Mouse (Mus musculus) central nervous system, embryonic 18 days (tissue): ENCODE results near the gene Pgs1. TPM values are rescaled to one million over a fixed set of nuclear protein-coding genes. Genes with fewer than 3 reads are reported as not detected.

Experiments
- polyA plus RNA-seq: library from polyadenylated mRNA; depleted of rRNA; stranded (reverse); fragments of >200 nt; gene quantifications from 2 replicates; pipeline ENCODE4 v1.2.3, GENCODE M21; 2012; rRNA removed

Pgs1 gene
- 54.1 and 56.6 TPM in 2 replicates for polyA plus RNA-seq

GRCm38 (mm10) chr11:117986126-117987031 is at the start of gene Pgs1:
Gene Pgs1, plus strand, starts transcription at chr11:117986292.

GRCm38 (mm10) chr11:117969945-117970872 is 15.9 kb upstream of the Pgs1 start, which contains the start of gene Socs3:
Gene Socs3, minus strand, starts transcription at chr11:117970047.

Other genes with a start within 250 kb of the Pgs1 start
- 0.91 and 1.8 TPM in 2 replicates for gene Tmc8, start 204.2 kb upstream of the Pgs1 start, polyA plus RNA-seq
- 3.4 and 4.6 TPM in 2 replicates for gene Tmc6, start 204.1 kb upstream of the Pgs1 start, polyA plus RNA-seq
- 0.08 and 0.12 TPM in 2 replicates for gene 6030468B19Rik, start 188.6 kb upstream of the Pgs1 start, polyA plus RNA-seq
- gene Gm20708, start 176.6 kb upstream of the Pgs1 start, polyA plus RNA-seq, result 0.96 and 1.4 TPM in 2 replicates
- 8.4 and 8.8 TPM in 2 replicates for gene Syngr2, start 176.6 kb upstream of the Pgs1 start, polyA plus RNA-seq
- 6.3 and 7.2 TPM in 2 replicates for gene Afmid, start 160.4 kb upstream of the Pgs1 start, polyA plus RNA-seq
- 16.3 and 19.4 TPM in 2 replicates for gene Tk1, start 160.2 kb upstream of the Pgs1 start, polyA plus RNA-seq
- 15.8 and 19.3 TPM in 2 replicates for gene Birc5, start 137.0 kb upstream of the Pgs1 start, polyA plus RNA-seq
- 0.04 TPM in 2 replicates for gene Tmem235, start 125.5 kb upstream of the Pgs1 start, polyA plus RNA-seq
- gene Tha1, start 112.8 kb upstream of the Pgs1 start, polyA plus RNA-seq, result 7.0 and 7.2 TPM in 2 replicates
- 8.7 and 13.5 TPM in 2 replicates for gene Socs3, start 16.2 kb upstream of the Pgs1 start, polyA plus RNA-seq
- gene Dnah17, start 144.3 kb downstream of the Pgs1 start, polyA plus RNA-seq, result 0.09 and 0.16 TPM in 2 replicates